Mouse (Mus musculus): Measurements from ENCODE around the gene Sorbs1. TPM values are rescaled to one million over a fixed set of nuclear protein-coding genes. Genes with fewer than 3 reads are reported as not detected.

The Sorbs1 gene
- polyA plus RNA-seq, 1 experiment from 2014 or later = 88.3 TPM

GRCm38 (mm10) chr19:40359712-40360394, 153.7 kb downstream of the Sorbs1 start:
- ATAC-seq (replicated peaks; ENCODE audit: low FRiP score, low TSS enrichment, low read depth) = no peak
- Histone ChIP-seq H3K27ac (ENCODE audit: low read depth) (no peak overlapping the region; the same call in 1 of the 2 replicates), H3K36me3 (ENCODE audit: control insufficient read depth, insufficient read depth, low read length) (peaks cover 14% of the 10 kb centered on the region), H3K27me3 (replicated peaks; ENCODE audit: control insufficient read depth, insufficient read depth, low read length) (no peaks in the 10 kb centered on the region), H3K9me3 (ENCODE audit: control insufficient read depth, low read length) (peaks cover 4% of the 10 kb centered on the region; the same call in 1 of the 2 replicates), H3K4me3 (ENCODE audit: low read depth, low read length) (no peak overlapping the region), H3K4me1 (replicated peaks; ENCODE audit: control insufficient read depth, insufficient read depth, low read length) (no peaks in the 10 kb centered on the region), H3K4me2 (ENCODE audit: low read length) (no peak overlapping the region), H3K9ac (ENCODE audit: low read length) (no peak overlapping the region)
- 78% methylated on average over 5 of the region's 5 CpGs for WGBS
- DNase-seq (ENCODE audit: low spot score) = no peak

- Histone ChIP-seq H3K4me2 (ENCODE audit: low read length) (no peak overlapping the region), H3K27me3 (replicated peaks; ENCODE audit: control insufficient read depth, insufficient read depth, low read length) (no peaks in the 10 kb centered on the region), H3K4me1 (replicated peaks; ENCODE audit: control insufficient read depth, insufficient read depth, low read length) (no peaks in the 10 kb centered on the region), H3K36me3 (ENCODE audit: control insufficient read depth, insufficient read depth, low read length) (no peaks in the 10 kb centered on the region), H3K9ac (ENCODE audit: low read length) (no peak overlapping the region), H3K27ac (ENCODE audit: low read depth) (no peak overlapping the region), H3K9me3 (ENCODE audit: control insufficient read depth, low read length) (no peaks in the 10 kb centered on the region), H3K4me3 (ENCODE audit: low read depth, low read length) (no peak overlapping the region)
- DNase-seq (ENCODE audit: low spot score) (no peak), ATAC-seq (replicated peaks; ENCODE audit: low FRiP score, low TSS enrichment, low read depth) (no peak)
- 85% methylated on average over 15 of the region's 15 CpGs for WGBS
Measured at GRCm38 (mm10) chr19:40356536-40357522, 156.8 kb downstream of the Sorbs1 start.

- DNase-seq (ENCODE audit: low spot score) = no peak
- no peaks in the 10 kb centered on the region for H3K4me1 ChIP-seq (replicated peaks; ENCODE audit: control insufficient read depth, insufficient read depth, low read length)
- H3K9ac ChIP-seq (ENCODE audit: low read length) = no peak overlapping the region
- no peak overlapping the region for H3K27ac ChIP-seq (ENCODE audit: low read depth)
- 90% methylated on average over 3 of the region's 3 CpGs for WGBS
- H3K4me3 ChIP-seq (ENCODE audit: low read depth, low read length) = no peak overlapping the region
- ATAC-seq (replicated peaks; ENCODE audit: low FRiP score, low TSS enrichment, low read depth) = no peak
- 0 out of 2 replicates have a peak, but pooled peaks cover 6% of the 10 kb centered on the region for H3K36me3 ChIP-seq (ENCODE audit: control insufficient read depth, insufficient read depth, low read length)
- H3K4me2 ChIP-seq (ENCODE audit: low read length) = no peak overlapping the region
- H3K9me3 ChIP-seq (ENCODE audit: control insufficient read depth, low read length) = no peaks in the 10 kb centered on the region
- no peaks in the 10 kb centered on the region for H3K27me3 ChIP-seq (replicated peaks; ENCODE audit: control insufficient read depth, insufficient read depth, low read length)
Measured at GRCm38 (mm10) chr19:40355075-40355474, 158.5 kb downstream of the Sorbs1 start.

GRCm38 (mm10) chr19:40352006-40352405, 161.6 kb downstream of the Sorbs1 start:
- Histone ChIP-seq H3K4me3 (ENCODE audit: low read depth, low read length) (no peak overlapping the region), H3K27me3 (replicated peaks; ENCODE audit: control insufficient read depth, insufficient read depth, low read length) (no peaks in the 10 kb centered on the region), H3K9me3 (ENCODE audit: control insufficient read depth, low read length) (no peaks in the 10 kb centered on the region), H3K27ac (ENCODE audit: low read depth) (no peak overlapping the region), H3K4me1 (replicated peaks; ENCODE audit: control insufficient read depth, insufficient read depth, low read length) (0 out of 2 replicates have a peak, but pooled peaks cover 5% of the 10 kb centered on the region), H3K4me2 (ENCODE audit: low read length) (no peak overlapping the region), H3K9ac (ENCODE audit: low read length) (no peak overlapping the region), H3K36me3 (ENCODE audit: control insufficient read depth, insufficient read depth, low read length) (0 out of 2 replicates have a peak, but pooled peaks cover 9% of the 10 kb centered on the region)
- ATAC-seq (replicated peaks; ENCODE audit: low FRiP score, low TSS enrichment, low read depth) (no peak), DNase-seq (ENCODE audit: low spot score) (no peak)
- WGBS = 79% methylated on average over 14 of the region's 14 CpGs

GRCm38 (mm10) chr19:40350835-40351234, 162.7 kb downstream of the Sorbs1 start:
- ATAC-seq (replicated peaks; ENCODE audit: low FRiP score, low TSS enrichment, low read depth) = no peak
- Histone ChIP-seq H3K4me1 (replicated peaks; ENCODE audit: control insufficient read depth, insufficient read depth, low read length) (0 out of 2 replicates have a peak, but pooled peaks cover 7% of the 10 kb centered on the region), H3K4me2 (ENCODE audit: low read length) (no peak overlapping the region), H3K27ac (ENCODE audit: low read depth) (no peak overlapping the region), H3K4me3 (ENCODE audit: low read depth, low read length) (no peak overlapping the region), H3K9me3 (ENCODE audit: control insufficient read depth, low read length) (no peaks in the 10 kb centered on the region), H3K36me3 (ENCODE audit: control insufficient read depth, insufficient read depth, low read length) (0 out of 2 replicates have a peak, but pooled peaks cover 9% of the 10 kb centered on the region), H3K27me3 (replicated peaks; ENCODE audit: control insufficient read depth, insufficient read depth, low read length) (no peaks in the 10 kb centered on the region), H3K9ac (ENCODE audit: low read length) (no peak overlapping the region)
- 83% methylated on average over 4 of the region's 4 CpGs for WGBS
- no peak for DNase-seq (ENCODE audit: low spot score)

- H3K36me3 ChIP-seq (ENCODE audit: control insufficient read depth, insufficient read depth, low read length) = 0 out of 2 replicates have a peak, but pooled peaks cover 9% of the 10 kb centered on the region
- no peak overlapping the region for H3K4me3 ChIP-seq (ENCODE audit: low read depth, low read length)
- DNase-seq (ENCODE audit: low spot score) (no peak), ATAC-seq (replicated peaks; ENCODE audit: low FRiP score, low TSS enrichment, low read depth) (no peak)
- H3K4me2 ChIP-seq (ENCODE audit: low read length) = no peak overlapping the region
- H3K27me3 ChIP-seq (replicated peaks; ENCODE audit: control insufficient read depth, insufficient read depth, low read length) = no peaks in the 10 kb centered on the region
- WGBS = 66% methylated on average over 16 of the region's 16 CpGs
- no peak overlapping the region for H3K9ac ChIP-seq (ENCODE audit: low read length)
- no peaks in the 10 kb centered on the region for H3K9me3 ChIP-seq (ENCODE audit: control insufficient read depth, low read length)
- no peak overlapping the region for H3K27ac ChIP-seq (ENCODE audit: low read depth)
- 0 out of 2 replicates have a peak, but pooled peaks cover 7% of the 10 kb centered on the region for H3K4me1 ChIP-seq (replicated peaks; ENCODE audit: control insufficient read depth, insufficient read depth, low read length)
Measured at GRCm38 (mm10) chr19:40349713-40350671, 163.6 kb downstream of the Sorbs1 start.

- WGBS = 76% methylated on average over 3 of the region's 3 CpGs
- H3K36me3 ChIP-seq (ENCODE audit: control insufficient read depth, insufficient read depth, low read length) = 0 out of 2 replicates have a peak, but pooled peaks cover 9% of the 10 kb centered on the region
- no peak overlapping the region for H3K4me2 ChIP-seq (ENCODE audit: low read length)
- no peak overlapping the region for H3K9ac ChIP-seq (ENCODE audit: low read length)
- no peak overlapping the region for H3K4me3 ChIP-seq (ENCODE audit: low read depth, low read length)
- H3K27me3 ChIP-seq (replicated peaks; ENCODE audit: control insufficient read depth, insufficient read depth, low read length) = no peaks in the 10 kb centered on the region
- 0 out of 2 replicates have a peak, but pooled peaks cover 7% of the 10 kb centered on the region for H3K4me1 ChIP-seq (replicated peaks; ENCODE audit: control insufficient read depth, insufficient read depth, low read length)
- H3K27ac ChIP-seq (ENCODE audit: low read depth) = no peak overlapping the region
- DNase-seq (ENCODE audit: low spot score) = no peak
- H3K9me3 ChIP-seq (ENCODE audit: control insufficient read depth, low read length) = no peaks in the 10 kb centered on the region
- ATAC-seq (replicated peaks; ENCODE audit: low FRiP score, low TSS enrichment, low read depth) = no peak
Measured at GRCm38 (mm10) chr19:40349281-40349680, 164.3 kb downstream of the Sorbs1 start.
